Mouse (Mus musculus): ENCODE results near the gene Trpm7.

GRCm38 (mm10) chr2:126816644-126817347 is 59.2 kb downstream of the Trpm7 start:
- no peak for TF ChIP-seq GATA1 (IDR thresholded peaks at IDR 0.05; ENCODE audit: borderline replicate concordance, low read length)
- no peak for TF ChIP-seq FLI1 (IDR thresholded peaks at IDR 0.05; ENCODE audit: low read length)
